Mouse (Mus musculus): ENCODE measurements at regions not wholly inside any gene's neighbourhood (a gene's known extent, or its start where the extent isn't known, plus 50 kb on each side); places are given as distances from the start of the nearest gene placed in this dataset.
A peak's percentile ranks its signal among the peaks of the same experiment; 100 is the strongest.

DNA sequence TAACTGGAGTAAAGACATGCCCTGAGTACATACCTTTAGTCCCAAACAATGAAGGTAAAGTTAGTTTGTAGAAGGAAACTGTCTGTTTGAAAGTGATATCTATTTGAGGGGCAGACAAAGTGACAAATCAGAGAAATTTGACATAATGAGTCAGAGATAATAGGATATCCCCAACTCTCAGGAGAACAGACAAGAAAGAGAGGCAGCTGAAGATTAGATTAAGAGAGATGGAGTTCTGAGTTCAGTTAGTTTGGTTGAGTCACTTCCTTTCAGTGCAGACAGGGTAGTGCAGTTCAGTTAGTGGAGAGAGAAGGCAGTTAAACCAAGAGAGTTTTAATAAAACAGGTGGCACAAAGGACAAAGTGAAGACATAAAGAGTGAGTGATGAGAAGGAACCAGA is 477.4 kb upstream of the Diaph2 start:
- DNase-seq (ENCODE audit: low spot score) = no peak

DNA sequence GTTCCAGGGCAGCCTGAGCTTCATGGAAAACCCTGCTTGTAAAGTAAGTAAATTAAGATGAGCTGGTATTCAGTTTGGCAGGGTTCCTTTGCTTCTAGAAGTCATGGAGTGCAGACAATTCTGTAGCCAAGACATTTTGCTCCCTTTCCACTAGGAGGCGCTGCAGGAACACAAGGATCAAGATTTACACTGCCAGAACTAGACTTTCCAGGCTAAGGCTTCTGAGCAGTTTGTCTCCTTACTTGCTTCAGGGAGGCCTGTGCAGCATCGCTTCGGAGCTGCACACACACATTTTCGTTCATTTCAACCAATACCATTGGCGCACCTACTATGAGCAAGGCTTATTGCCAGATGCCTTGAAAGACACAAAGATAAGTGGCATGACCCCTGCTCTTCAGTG is 445.6 kb upstream of the Diaph2 start:
- DNase-seq (ENCODE audit: low spot score) = peak; percentile 5

DNA sequence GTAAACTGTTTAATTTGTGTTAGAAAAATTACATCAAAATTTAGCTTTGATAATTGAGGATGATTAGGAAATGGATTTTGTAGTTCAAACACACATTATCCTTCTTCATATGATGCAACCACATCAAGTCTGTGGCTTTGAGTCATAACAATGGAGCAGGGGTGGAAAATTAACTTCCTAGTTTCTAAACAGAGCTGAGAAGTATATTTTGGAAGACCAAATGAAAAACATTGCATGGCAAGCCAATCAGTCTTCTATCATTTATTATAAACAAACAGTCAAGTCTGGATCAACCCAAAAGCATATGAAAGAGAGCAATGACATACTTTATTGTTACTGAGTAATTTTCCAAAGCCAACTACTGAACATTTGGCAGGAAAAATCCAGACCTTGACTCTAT is 440.2 kb upstream of the Diaph2 start:
- no peak for DNase-seq (ENCODE audit: low spot score)

DNA sequence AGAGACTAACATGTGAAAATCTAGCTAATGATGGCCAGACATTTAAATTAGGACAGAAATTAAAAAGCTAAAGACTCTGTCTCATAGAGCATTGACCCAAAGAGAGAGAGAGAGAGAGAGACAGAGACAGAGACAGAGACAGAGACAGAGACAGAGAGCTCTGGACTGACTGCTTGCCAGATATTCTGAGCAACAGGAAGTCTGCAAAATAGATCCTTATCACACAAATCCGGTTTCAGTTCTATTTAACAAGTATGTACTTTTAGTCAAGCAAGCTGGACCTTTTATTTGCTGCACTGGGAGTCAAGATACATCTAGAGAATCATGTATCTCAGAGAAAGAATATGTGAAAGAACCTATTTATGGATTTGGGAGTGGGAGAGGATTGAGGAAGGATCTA is 420.1 kb upstream of the Diaph2 start:
- DNase-seq (ENCODE audit: low spot score) = no peak

DNA sequence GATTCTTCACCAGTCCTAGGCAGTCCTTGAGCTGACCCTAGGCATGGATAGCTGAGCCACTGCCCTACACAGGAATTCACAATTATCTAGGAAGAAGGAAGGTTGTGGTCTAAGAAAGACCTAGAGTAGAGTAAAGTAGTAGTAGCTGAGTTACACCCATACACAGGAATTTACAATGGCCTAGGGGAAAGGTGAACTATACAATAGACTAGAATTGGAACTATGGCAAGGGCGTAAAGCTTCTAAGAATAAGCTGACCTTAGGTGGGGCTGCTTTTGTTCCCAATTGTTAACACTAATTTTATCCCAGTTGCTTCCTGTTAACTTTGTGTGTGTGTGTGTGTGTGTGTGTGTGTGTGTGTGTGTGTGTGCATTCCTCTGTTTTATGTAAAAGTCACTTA is 416.7 kb upstream of the Diaph2 start:
- no peak for DNase-seq (ENCODE audit: low spot score)

All from gastrocnemius, adult 18-20 months (tissue).